Mouse (Mus musculus): ENCODE measurements at regions not wholly inside any gene's neighbourhood (a gene's known extent, or its start where the extent isn't known, plus 50 kb on each side); places are given as distances from the start of the nearest gene placed in this dataset.

- DNase-seq (ENCODE audit: low read depth, low spot score) = no peak
Measured at GRCm38 (mm10) chr13:107703736-107704135, 340.5 kb upstream of the Smim15 start.

DNA sequence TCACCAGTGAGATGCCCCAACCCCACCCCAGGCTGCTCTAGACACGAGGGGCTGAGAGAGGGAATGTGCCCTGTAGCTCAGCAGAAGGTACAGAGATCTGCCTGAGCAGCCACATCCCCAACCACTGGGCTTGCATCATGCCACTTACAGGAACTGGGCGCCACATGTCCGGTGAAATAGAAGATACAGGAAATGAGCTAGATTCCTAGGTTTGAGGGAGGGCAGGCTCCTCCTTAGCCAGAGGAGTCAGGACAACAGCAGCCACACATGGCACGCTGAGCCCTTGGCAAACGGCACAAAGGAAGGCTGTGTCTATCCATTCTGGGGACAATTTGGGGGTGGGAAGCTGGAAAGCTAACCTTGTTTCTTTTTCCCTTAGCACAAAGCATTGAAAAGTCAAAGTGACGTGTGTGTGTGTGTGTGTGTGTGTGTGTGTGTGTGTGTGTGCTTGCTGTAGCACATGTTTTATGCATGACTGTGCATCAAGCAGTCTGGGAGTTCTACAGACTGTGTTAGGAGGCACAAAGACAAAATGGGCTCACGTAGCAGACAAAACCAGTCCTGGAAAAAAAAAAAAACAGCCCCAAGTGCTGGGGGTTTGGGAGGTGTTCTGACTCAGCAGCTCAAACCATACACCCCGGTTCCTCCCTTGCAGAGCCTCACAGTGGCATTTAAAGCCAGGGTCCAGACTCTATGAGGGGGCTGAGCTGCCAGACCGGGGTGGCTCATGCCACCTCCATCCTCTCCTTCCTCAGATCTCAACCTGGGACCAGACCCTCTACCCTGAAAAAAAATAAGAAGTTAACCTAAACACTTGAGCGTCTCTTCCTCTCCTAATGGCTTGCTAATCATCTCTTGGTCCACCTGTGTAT is 343.7 kb upstream of the Smim15 start:
- DNase-seq (ENCODE audit: low read depth, low spot score) = no peak

- no peak for DNase-seq (ENCODE audit: low read depth, low spot score)
Measured at GRCm38 (mm10) chr13:107699251-107699650, 345.0 kb upstream of the Smim15 start.

DNA sequence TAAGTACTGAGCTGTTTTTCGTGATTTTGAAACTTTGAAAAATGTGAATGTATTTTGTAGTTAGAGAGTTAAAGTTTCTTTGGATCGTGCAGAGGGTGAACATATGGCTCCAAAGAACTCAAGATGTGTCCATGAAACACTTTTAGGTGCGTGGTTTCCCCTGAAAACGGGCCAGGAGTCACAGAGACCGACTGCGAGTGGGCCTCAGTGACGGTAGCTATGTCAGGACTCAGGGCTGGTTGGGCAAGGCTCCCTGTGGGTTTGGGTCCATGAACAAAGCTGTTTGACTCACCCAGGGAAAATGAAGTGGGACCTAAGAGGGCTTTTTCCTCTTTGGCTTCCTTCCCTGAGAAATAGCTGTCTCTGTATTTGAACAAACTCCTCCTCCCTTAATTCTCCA is 345.9 kb upstream of the Smim15 start:
- no peak for DNase-seq (ENCODE audit: low read depth, low spot score)

DNA sequence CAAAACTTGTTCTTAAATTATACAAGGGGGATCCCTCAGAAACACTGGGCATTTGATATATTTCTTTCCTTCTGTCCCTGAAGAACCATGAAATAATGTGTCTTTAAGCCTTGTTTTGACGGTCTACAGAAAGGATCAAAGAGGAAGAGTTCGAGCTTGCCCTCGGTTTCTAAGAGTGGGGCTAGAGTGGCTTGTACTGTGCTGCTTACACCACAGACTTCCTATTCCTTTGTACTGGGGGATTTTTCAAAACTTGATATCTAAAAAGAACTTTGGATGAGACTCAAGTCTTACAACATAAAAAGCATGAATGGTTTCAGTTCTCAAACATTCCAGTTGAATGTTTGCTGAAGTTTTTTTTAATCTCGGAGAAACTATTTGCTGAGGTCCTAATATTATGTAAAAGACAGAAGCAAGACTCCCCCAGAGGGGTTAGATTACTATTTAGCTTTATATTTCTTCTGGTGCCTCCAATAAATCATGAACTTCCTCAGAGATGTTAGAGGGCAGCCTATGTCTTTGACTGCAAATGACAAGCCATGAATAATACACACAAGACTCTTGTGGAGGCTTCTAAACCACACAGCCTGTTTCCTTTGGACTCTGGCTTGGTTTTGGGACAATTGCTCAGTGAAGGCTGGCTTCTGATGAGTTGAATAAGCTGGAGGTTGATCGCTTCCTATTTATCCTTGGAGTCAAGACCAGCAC is 352.0 kb upstream of the Smim15 start:
- no peak for DNase-seq (ENCODE audit: low read depth, low spot score)

DNA sequence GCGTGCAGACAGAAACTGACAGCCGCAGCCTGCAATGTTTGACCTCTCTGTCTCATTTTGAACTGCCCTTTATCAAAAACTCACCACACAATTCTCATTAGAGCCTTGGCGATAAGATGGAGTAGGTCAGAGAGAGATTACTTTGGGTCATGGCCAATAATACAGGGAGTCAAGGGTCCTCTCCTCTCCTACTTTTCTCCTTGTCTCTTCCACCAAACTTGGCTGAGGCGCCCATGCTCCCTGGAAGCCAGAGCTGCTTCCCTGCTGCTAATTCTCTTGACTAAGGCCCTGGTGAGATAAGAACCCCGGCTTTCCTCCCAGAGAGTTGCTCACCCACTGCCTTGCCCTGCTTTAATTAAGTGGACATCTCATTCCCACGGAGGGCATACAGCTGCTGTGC is 355.3 kb upstream of the Smim15 start:
- no peak for DNase-seq (ENCODE audit: low read depth, low spot score)

GRCm38 (mm10) chr13:107685231-107685630 is 359.0 kb upstream of the Smim15 start:
- no peak for DNase-seq (ENCODE audit: low read depth, low spot score)

DNA sequence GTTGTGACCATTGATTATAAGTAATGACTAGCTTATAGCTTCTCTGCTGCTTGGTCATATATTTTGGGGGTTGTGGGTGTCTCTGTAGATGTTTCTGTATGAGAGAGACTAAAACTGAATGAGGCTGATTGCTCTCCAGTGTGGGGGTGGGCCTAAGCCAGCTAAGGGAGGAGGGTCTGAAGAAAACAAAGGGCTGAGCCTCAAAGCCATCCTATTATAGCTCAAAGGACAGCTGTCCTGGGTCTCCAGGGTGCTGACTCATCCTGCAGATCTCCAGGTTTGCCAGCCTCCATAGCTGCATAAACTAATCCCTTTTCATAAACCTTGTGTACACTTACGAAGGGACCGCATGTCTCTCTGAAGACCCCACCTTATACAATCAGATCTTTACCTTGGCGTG is 360.3 kb upstream of the Smim15 start:
- no peak for DNase-seq (ENCODE audit: low read depth, low spot score)

DNA sequence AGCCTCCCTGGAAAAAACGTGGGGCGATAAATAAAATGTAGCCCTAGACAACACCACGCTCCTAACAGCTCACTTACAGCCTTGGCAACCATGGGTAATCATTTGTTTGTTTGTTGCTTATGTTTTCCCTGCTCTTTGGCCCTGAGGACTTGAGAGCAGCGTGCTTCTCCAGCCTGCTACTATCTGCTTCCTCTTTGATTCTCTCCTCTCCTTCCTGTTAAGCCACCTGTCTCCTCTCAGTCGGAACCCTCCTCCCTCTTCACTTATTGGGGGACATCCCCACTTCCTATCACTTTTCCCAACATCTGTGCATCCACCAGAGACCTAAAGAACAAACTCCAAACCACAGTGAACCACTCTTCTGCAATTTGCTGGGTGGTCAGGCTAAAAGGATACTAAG is 362.5 kb upstream of the Smim15 start:
- DNase-seq (ENCODE audit: low read depth, low spot score) = no peak

- no peak for DNase-seq (ENCODE audit: low read depth, low spot score)
Measured at GRCm38 (mm10) chr13:107678860-107679259, 365.4 kb upstream of the Smim15 start.

DNA sequence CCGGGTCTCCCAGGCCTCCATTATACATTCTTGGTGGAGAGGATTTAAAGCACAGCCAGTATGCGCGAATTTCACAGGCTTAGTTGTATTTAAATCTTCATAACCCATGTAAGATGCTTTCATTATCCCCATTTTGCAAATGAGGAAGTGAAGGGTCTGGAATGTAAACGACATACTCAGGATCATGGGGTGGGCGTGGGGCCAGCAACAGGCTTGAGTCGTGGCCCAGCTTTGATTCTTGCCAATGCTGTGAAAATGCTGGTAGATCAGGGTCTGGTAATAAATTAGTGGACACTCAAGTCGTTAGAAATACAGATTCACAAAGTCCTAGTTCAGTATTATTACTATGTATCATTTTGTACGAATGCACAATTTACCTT is 367.2 kb upstream of the Smim15 start:
- no peak for DNase-seq (ENCODE audit: low read depth, low spot score)

DNA sequence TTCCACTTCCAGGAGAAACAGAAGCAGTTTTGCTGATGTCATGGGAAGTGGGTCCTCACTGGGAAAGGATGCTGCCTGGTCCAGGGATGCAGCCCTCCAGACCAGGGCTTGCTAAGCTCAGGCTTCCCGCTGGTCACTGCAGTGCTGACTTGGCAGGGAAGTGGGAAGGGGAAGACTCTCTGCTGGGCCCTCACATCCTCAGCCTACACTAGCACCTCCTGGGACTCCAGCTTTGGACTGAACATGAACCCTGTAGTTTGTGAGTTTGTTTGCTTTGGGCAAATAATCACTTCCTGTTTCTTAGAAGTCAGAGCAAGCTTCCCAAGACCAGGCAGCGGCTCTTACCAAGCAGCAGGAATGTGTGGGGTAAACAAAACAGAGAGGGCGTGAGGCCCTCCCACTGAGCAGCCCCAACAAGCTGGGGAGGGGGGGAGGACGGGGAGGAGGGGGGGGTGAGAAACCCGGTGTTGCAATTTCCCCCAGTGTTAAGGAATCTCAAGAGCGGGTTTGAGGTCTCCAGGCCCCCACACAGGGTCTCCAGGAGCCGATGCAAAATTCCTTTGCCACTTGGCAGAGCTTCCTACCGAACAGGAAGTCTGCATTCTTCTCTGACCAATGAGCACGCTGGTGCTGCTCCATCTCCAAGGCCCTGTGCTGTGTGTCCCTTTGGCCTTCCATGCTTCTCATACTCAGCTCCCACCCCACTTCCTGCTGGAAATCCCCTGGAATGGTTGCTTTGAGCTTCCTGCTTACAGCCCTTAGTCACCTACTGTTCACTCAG is 367.7 kb upstream of the Smim15 start:
- DNase-seq (ENCODE audit: low read depth, low spot score) = no peak

- DNase-seq (ENCODE audit: low read depth, low spot score) = no peak
Measured at GRCm38 (mm10) chr13:107672166-107672565, 372.1 kb upstream of the Smim15 start.

GRCm38 (mm10) chr13:107668509-107668908 is 375.7 kb upstream of the Smim15 start:
- no peak for DNase-seq (ENCODE audit: low read depth, low spot score)

GRCm38 (mm10) chr13:107665775-107666174 is 378.5 kb upstream of the Smim15 start:
- DNase-seq (ENCODE audit: low read depth, low spot score) = no peak

GRCm38 (mm10) chr13:107664197-107664596 is 380.0 kb upstream of the Smim15 start:
- no peak for DNase-seq (ENCODE audit: low read depth, low spot score)

DNA sequence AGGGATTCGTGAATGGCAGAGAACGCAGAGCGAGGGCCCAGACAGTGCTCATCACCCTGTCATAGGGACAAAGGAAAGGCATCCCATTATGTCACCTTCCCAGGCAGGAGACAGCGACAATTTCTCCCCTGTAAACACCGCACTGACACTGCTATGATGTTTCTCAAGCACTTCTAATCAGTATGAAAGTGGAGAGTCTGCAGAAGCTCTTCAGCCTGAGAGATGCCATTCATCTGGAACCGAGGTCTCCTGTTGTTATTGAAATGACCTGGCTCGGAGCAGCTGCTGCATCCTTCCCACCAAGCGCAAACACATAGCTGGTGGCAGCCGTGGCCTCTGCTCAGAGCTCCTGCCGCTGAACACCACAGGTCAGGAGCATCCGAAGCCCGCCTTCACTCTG is 380.5 kb upstream of the Smim15 start:
- DNase-seq (ENCODE audit: low read depth, low spot score) = no peak

DNA sequence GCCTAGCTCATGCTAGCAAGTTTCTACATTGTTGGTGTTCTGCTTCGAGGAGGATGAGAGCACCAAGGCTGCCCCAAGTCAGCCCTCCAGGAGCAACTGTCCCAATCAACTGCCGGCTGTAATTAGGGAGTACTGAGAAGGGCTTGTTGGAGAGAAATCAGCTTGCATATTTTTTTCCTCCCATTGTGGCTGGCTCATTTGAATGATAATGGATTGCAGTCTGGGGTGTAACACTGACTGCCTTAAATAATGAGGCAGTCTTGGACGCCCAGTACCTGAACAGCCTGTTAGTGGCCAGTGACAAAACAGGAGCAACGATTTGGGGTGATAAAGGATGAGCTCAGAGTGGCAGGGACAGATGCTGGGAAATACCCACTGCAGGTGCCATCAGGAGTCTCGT is 382.8 kb upstream of the Smim15 start:
- DNase-seq (ENCODE audit: low read depth, low spot score) = no peak

GRCm38 (mm10) chr13:107645865-107646645 is 398.2 kb upstream of the Smim15 start:
- no peak for DNase-seq (ENCODE audit: low read depth, low spot score)

DNA sequence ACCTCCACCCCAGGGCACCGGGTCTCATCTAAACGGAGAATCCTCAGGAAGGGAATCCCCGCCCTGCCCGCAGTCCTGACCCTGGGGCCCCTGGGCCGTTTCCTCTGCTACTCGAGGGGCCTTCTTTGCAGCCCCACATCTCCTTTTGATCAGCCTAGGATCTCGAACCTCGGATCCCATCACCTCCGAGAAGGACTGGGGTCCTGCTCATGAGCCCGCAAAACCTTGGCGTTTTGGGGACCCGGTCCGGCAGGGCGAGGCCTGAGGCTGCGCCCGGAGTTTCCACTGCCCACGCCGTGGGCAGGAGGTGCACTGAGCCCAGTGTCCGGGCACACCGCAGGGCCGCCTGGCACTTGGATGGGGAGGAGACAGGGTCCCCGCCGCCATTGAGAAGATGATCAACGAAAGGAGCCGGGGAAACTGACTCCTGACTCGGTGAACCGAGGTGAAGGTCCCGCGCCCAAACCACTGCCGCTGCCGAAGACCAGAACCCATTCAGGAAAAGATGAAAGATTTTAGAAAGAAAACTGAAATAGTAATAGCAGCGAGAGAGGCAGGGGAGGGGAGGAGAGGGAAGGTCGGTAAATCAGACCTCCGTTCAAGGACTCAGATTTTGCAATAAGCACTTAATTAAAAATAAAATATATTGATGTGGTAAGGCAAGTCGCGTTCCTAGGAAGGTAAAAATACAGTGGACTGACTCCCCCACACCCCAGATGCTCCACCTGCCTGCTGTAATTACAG is 399.0 kb upstream of the Smim15 start:
- no peak for DNase-seq (ENCODE audit: low read depth, low spot score)

- no peak for DNase-seq (ENCODE audit: low read depth, low spot score)
Measured at GRCm38 (mm10) chr13:107644705-107645104, 399.5 kb upstream of the Smim15 start.

All from WW6 (cell line).